Mouse (Mus musculus) kidney, adult 11 months (tissue): ENCODE measurements at regions not wholly inside any gene's neighbourhood (a gene's known extent, or its start where the extent isn't known, plus 50 kb on each side); places are given as distances from the start of the nearest gene placed in this dataset.

Source experiments
- DNase-seq: peaks from one replicate; pipeline ENCODE4 v3.0.0; 2022

- DNase-seq = no peak
Observed at GRCm38 (mm10) chr1:137560389-137561268, 600.4 kb upstream of the Nr5a2 start.

- DNase-seq = no peak
Observed at GRCm38 (mm10) chr1:137549659-137550058, 589.4 kb upstream of the Nr5a2 start.

GRCm38 (mm10) chr1:137545666-137546065 is 585.4 kb upstream of the Nr5a2 start:
- DNase-seq = no peak

GRCm38 (mm10) chr1:137543828-137544227 is 583.6 kb upstream of the Nr5a2 start:
- no peak for DNase-seq

- no peak for DNase-seq
Observed at GRCm38 (mm10) chr1:137541453-137541852, 581.2 kb upstream of the Nr5a2 start.

GRCm38 (mm10) chr1:137539424-137540116 is 579.3 kb upstream of the Nr5a2 start:
- no peak for DNase-seq

GRCm38 (mm10) chr1:137514750-137515149 is 554.5 kb upstream of the Nr5a2 start:
- DNase-seq = no peak

- no peak for DNase-seq
Observed at GRCm38 (mm10) chr1:137503704-137504422, 543.6 kb upstream of the Nr5a2 start.

- no peak for DNase-seq
Observed at GRCm38 (mm10) chr1:137488226-137488625, 528.0 kb upstream of the Nr5a2 start.

GRCm38 (mm10) chr1:137478459-137478858 is 518.2 kb upstream of the Nr5a2 start:
- no peak for DNase-seq

- DNase-seq = no peak
Observed at GRCm38 (mm10) chr1:137477239-137477638, 517.0 kb upstream of the Nr5a2 start.

GRCm38 (mm10) chr1:137474858-137475257 is 514.6 kb upstream of the Nr5a2 start:
- no peak for DNase-seq

GRCm38 (mm10) chr1:137473800-137474685 is 513.8 kb upstream of the Nr5a2 start:
- DNase-seq = no peak

- DNase-seq = no peak
Observed at GRCm38 (mm10) chr1:137464971-137465370, 504.7 kb upstream of the Nr5a2 start.

- DNase-seq = no peak
Observed at GRCm38 (mm10) chr1:137461189-137461588, 500.9 kb upstream of the Nr5a2 start.

GRCm38 (mm10) chr1:137453446-137454208 is 493.4 kb upstream of the Nr5a2 start:
- DNase-seq = no peak

GRCm38 (mm10) chr1:137452749-137453148 is 492.5 kb upstream of the Nr5a2 start:
- DNase-seq = no peak

GRCm38 (mm10) chr1:137446497-137446896 is 486.2 kb upstream of the Nr5a2 start:
- no peak for DNase-seq

- no peak for DNase-seq
Observed at GRCm38 (mm10) chr1:137428110-137428509, 467.9 kb upstream of the Nr5a2 start.

GRCm38 (mm10) chr1:137418388-137418787 is 458.1 kb upstream of the Nr5a2 start:
- no peak for DNase-seq

- no peak for DNase-seq
Observed at GRCm38 (mm10) chr1:137396736-137397135, 436.5 kb upstream of the Nr5a2 start.

- no peak for DNase-seq
Observed at GRCm38 (mm10) chr1:137387509-137387908, 427.3 kb upstream of the Nr5a2 start.
